Mouse (Mus musculus) midbrain, embryonic 13.5 days (tissue): ENCODE measurements around the gene Hs6st2. TPM values are rescaled to one million over a fixed set of nuclear protein-coding genes. Genes with fewer than 3 reads are reported as not detected.

Source experiments
- ATAC-seq: fragments of 200-750 bp; cut with Nextera tagmentation; 2 replicates; pipeline ENCODE4 v1.8.0; 2017; ENCODE audit warnings: mild to moderate bottlenecking, moderate TSS enrichment, moderate library complexity
- H3K27ac ChIP-seq: fragments of 300-500 bp; sonication (generic); 2 replicates; pipeline ENCODE4 v1.5.1; 2015; ENCODE audit warnings: inconsistent platforms, mild to moderate bottlenecking, moderate library complexity
- H3K27me3 ChIP-seq: fragments of 300-500 bp; sonication (generic); 2 replicates; pipeline ENCODE4 v1.6.1; 2015; ENCODE audit warnings: mild to moderate bottlenecking, inconsistent platforms
- H3K36me3 ChIP-seq: fragments of 300-500 bp; sonication (generic); 2 replicates; pipeline ENCODE4 v1.6.1; 2015; ENCODE audit warnings: mild to moderate bottlenecking, inconsistent platforms
- H3K4me1 ChIP-seq: fragments of 300-500 bp; sonication (generic); replicated peaks from 2 replicates; pipeline ENCODE4 v1.6.1; 2015; ENCODE audit warnings: inconsistent platforms
- H3K4me2 ChIP-seq: fragments of 300-500 bp; sonication (generic); replicated peaks from 2 replicates; pipeline ENCODE4 v1.6.1; 2015; ENCODE audit warnings: moderate library complexity, mild to moderate bottlenecking, inconsistent platforms
- H3K4me3 ChIP-seq: fragments of 300-500 bp; sonication (generic); replicated peaks from 2 replicates; pipeline ENCODE4 v1.5.1; 2015; ENCODE audit warnings: mild to moderate bottlenecking, inconsistent platforms
- H3K9ac ChIP-seq: fragments of 300-500 bp; sonication (generic); replicated peaks from 2 replicates; pipeline ENCODE4 v1.6.1; 2015; ENCODE audit warnings: mild to moderate bottlenecking, inconsistent platforms
- H3K9me3 ChIP-seq: fragments of 300-500 bp; sonication (generic); 2 replicates; pipeline ENCODE4 v1.6.1; 2016; ENCODE audit warnings: mild to moderate bottlenecking, inconsistent platforms
- WGBS: fragments of 180-500 bp; shearing (Covaris S2); methylation state at CpG from one replicate; pipeline ENCODE4 v1.1.7; 2015; 5-methylcytosine and 5-hydroxymethylcytosine counted together
- polyA plus RNA-seq: library from polyadenylated mRNA; unstranded; fragments of >200 nt; fragmentation: Nextera tagmentation; extraction: Ambion mirVana; gene quantifications from 2 replicates; pipeline ENCODE4 v1.2.1, GENCODE M21; 2015

Gene Hs6st2
- polyA plus RNA-seq, 1 experiment from 2014 or later: 16.8 TPM

GRCm38 (mm10) chrX:51443366-51443765, 238.3 kb downstream of the Hs6st2 start:
- Histone ChIP-seq H3K27me3 (no peaks in the 10 kb centered on the region), H3K4me3 (no peak overlapping the region), H3K4me2 (no peak overlapping the region), H3K27ac (no peak overlapping the region), H3K9ac (no peak overlapping the region), H3K4me1 (no peaks in the 10 kb centered on the region), H3K36me3 (no peaks in the 10 kb centered on the region), H3K9me3 (no peaks in the 10 kb centered on the region)
- WGBS: 67% methylated on average over 4 of the region's 4 CpGs
- ATAC-seq: no peak

- H3K9ac ChIP-seq: no peak overlapping the region
- H3K4me3 ChIP-seq: no peak overlapping the region
- no peak overlapping the region for H3K27ac ChIP-seq
- H3K36me3 ChIP-seq: no peaks in the 10 kb centered on the region
- ATAC-seq: no peak
- H3K27me3 ChIP-seq: no peaks in the 10 kb centered on the region
- 67% methylated on average over 3 of the region's 3 CpGs for WGBS
- no peaks in the 10 kb centered on the region for H3K4me1 ChIP-seq
- H3K4me2 ChIP-seq: no peak overlapping the region
- no peaks in the 10 kb centered on the region for H3K9me3 ChIP-seq
These were observed 249.9 kb downstream of the Hs6st2 start for GRCm38 (mm10) chrX:51431706-51432105.

- no peak overlapping the region for H3K4me3 ChIP-seq
- no peaks in the 10 kb centered on the region for H3K9me3 ChIP-seq
- H3K27me3 ChIP-seq: no peaks in the 10 kb centered on the region
- no peak for ATAC-seq
- no peak overlapping the region for H3K4me2 ChIP-seq
- H3K36me3 ChIP-seq: no peaks in the 10 kb centered on the region
- no peaks in the 10 kb centered on the region for H3K4me1 ChIP-seq
- WGBS: 82% methylated on average over 5 of the region's 5 CpGs
- no peak overlapping the region for H3K9ac ChIP-seq
- H3K27ac ChIP-seq: no peak overlapping the region
These were observed 256.6 kb downstream of the Hs6st2 start for GRCm38 (mm10) chrX:51425031-51425430.

GRCm38 (mm10) chrX:51410289-51410688, 271.4 kb downstream of the Hs6st2 start:
- H3K4me1 ChIP-seq: no peaks in the 10 kb centered on the region
- H3K9ac ChIP-seq: no peak overlapping the region
- no peak overlapping the region for H3K4me3 ChIP-seq
- no peak overlapping the region for H3K27ac ChIP-seq
- ATAC-seq: no peak
- no peak overlapping the region for H3K4me2 ChIP-seq
- no peaks in the 10 kb centered on the region for H3K36me3 ChIP-seq
- no peaks in the 10 kb centered on the region for H3K9me3 ChIP-seq
- H3K27me3 ChIP-seq: no peaks in the 10 kb centered on the region
- WGBS: 76% methylated on average over 2 of the region's 2 CpGs

- no peaks in the 10 kb centered on the region for H3K36me3 ChIP-seq
- H3K4me3 ChIP-seq: no peak overlapping the region
- no peaks in the 10 kb centered on the region for H3K4me1 ChIP-seq
- no peaks in the 10 kb centered on the region for H3K27me3 ChIP-seq
- H3K9me3 ChIP-seq: no peaks in the 10 kb centered on the region
- ATAC-seq: no peak
- no peak overlapping the region for H3K9ac ChIP-seq
- no peak overlapping the region for H3K27ac ChIP-seq
- H3K4me2 ChIP-seq: no peak overlapping the region
These were observed 284.2 kb downstream of the Hs6st2 start for GRCm38 (mm10) chrX:51397457-51397856.

- H3K27ac ChIP-seq: no peak overlapping the region
- no peaks in the 10 kb centered on the region for H3K36me3 ChIP-seq
- no peak overlapping the region for H3K4me3 ChIP-seq
- WGBS: 17% methylated on average over 5 of the region's 5 CpGs
- H3K4me1 ChIP-seq: no peaks in the 10 kb centered on the region
- no peak overlapping the region for H3K4me2 ChIP-seq
- no peak overlapping the region for H3K9ac ChIP-seq
- H3K9me3 ChIP-seq: no peaks in the 10 kb centered on the region
- ATAC-seq: no peak
- peaks cover 8% of the 10 kb centered on the region for H3K27me3 ChIP-seq
These were observed 307.0 kb downstream of the Hs6st2 start for GRCm38 (mm10) chrX:51374670-51375069.

- H3K4me1 ChIP-seq: no peaks in the 10 kb centered on the region
- 45% methylated on average over 5 of the region's 5 CpGs for WGBS
- no peaks in the 10 kb centered on the region for H3K36me3 ChIP-seq
- no peak overlapping the region for H3K4me2 ChIP-seq
- H3K27ac ChIP-seq: no peak overlapping the region
- H3K27me3 ChIP-seq: peaks cover 8% of the 10 kb centered on the region
- no peak overlapping the region for H3K9ac ChIP-seq
- H3K4me3 ChIP-seq: no peak overlapping the region
- no peak for ATAC-seq
- H3K9me3 ChIP-seq: no peaks in the 10 kb centered on the region
These were observed 309.0 kb downstream of the Hs6st2 start for GRCm38 (mm10) chrX:51372477-51373239.

- Histone ChIP-seq H3K27me3 (0 out of 2 replicates have a peak, but pooled peaks cover 5% of the 10 kb centered on the region), H3K4me1 (no peaks in the 10 kb centered on the region), H3K9ac (no peak overlapping the region), H3K9me3 (no peaks in the 10 kb centered on the region), H3K4me3 (no peak overlapping the region), H3K36me3 (no peaks in the 10 kb centered on the region), H3K4me2 (no peak overlapping the region), H3K27ac (no peak overlapping the region)
- no peak for ATAC-seq
- WGBS: 69% methylated on average over 1 of the region's 1 CpGs
These were observed 332.0 kb downstream of the Hs6st2 start for GRCm38 (mm10) chrX:51349682-51350081.

- Histone ChIP-seq H3K27me3 (peaks cover 13% of the 10 kb centered on the region; the same call in 1 of the 2 replicates), H3K4me2 (no peak overlapping the region), H3K9me3 (no peaks in the 10 kb centered on the region), H3K9ac (no peak overlapping the region), H3K27ac (no peak overlapping the region), H3K36me3 (no peaks in the 10 kb centered on the region), H3K4me1 (no peaks in the 10 kb centered on the region), H3K4me3 (no peak overlapping the region)
- no peak for ATAC-seq
- WGBS: 59% methylated on average over 3 of the region's 3 CpGs
These were observed 338.1 kb downstream of the Hs6st2 start for GRCm38 (mm10) chrX:51343595-51343994.

Other genes with a start within 250 kb of the Hs6st2 start
- gene Usp26, start 119.4 kb upstream of the Hs6st2 start, polyA plus RNA-seq: not detected in 2 replicates